Mouse (Mus musculus) left cerebral cortex, adult 9 months (tissue): ENCODE data around the gene Olfr930.
A peak's percentile ranks its signal among the peaks of the same experiment; 100 is the strongest.

Experiments used
- DNase-seq, 2 experiments: peaks; one replicate each; pipeline ENCODE4 v3.0.0; 2022; ENCODE audit warnings: low spot score in 2 of 2

The Olfr930 gene

GRCm38 (mm10) chr9:38929509-38929908 is at the start of gene Olfr930:
Gene Olfr930, plus strand, starts transcription at chr9:38929809.
- DNase-seq = no peak

- peak in 1 of 2 experiments; percentile 25 for DNase-seq
Measured at GRCm38 (mm10) chr9:38953401-38954123, 24.0 kb downstream of the Olfr930 start.

- DNase-seq = no peak
Measured at GRCm38 (mm10) chr9:38954124-38954416, 24.5 kb downstream of the Olfr930 start.

GRCm38 (mm10) chr9:38972013-38972412 is 42.4 kb downstream of the Olfr930 start, which contains the start of gene Olfr933:
Gene Olfr933, plus strand, starts transcription at chr9:38972313.
- DNase-seq = no peak
